Mouse (Mus musculus) intestine, embryonic 16.5 days (tissue): ENCODE results near the gene Inka2. TPM values are rescaled to one million over a fixed set of nuclear protein-coding genes. Genes with fewer than 3 reads are reported as not detected.

Source experiments
- ATAC-seq: fragments of 200-750 bp; cut with Nextera tagmentation; 2 replicates; pipeline ENCODE4 v1.8.0; 2017; ENCODE audit warnings: moderate TSS enrichment, moderate library complexity
- H3K27ac ChIP-seq: fragments of 300-500 bp; sonication (generic); 2 replicates; pipeline ENCODE4 v1.5.1; 2014; ENCODE audit warnings: mild to moderate bottlenecking, low read length
- H3K27me3 ChIP-seq: fragments of 300-500 bp; sonication (generic); replicated peaks from 2 replicates; pipeline ENCODE4 v1.6.1; 2014; ENCODE audit warnings: low read length, control low read depth, mixed read lengths; ENCODE audit not compliant: control insufficient read depth, insufficient read depth
- H3K36me3 ChIP-seq: fragments of 300-500 bp; sonication (generic); 2 replicates; pipeline ENCODE4 v1.6.1; 2014; ENCODE audit warnings: low read length, control low read depth; ENCODE audit not compliant: control insufficient read depth, insufficient read depth
- H3K4me1 ChIP-seq: fragments of 300-500 bp; sonication (generic); 2 replicates; pipeline ENCODE4 v1.6.1; 2014; ENCODE audit warnings: low read length, control low read depth, mixed read lengths; ENCODE audit not compliant: control insufficient read depth, insufficient read depth
- H3K4me2 ChIP-seq: fragments of 300-500 bp; sonication (generic); 2 replicates; pipeline ENCODE4 v1.6.1; 2014; ENCODE audit warnings: low read depth, low read length, control low read depth
- H3K4me3 ChIP-seq: fragments of 300-500 bp; sonication (generic); 2 replicates; pipeline ENCODE4 v1.5.1; 2014; ENCODE audit warnings: mild to moderate bottlenecking, low read length
- H3K9ac ChIP-seq: fragments of 300-500 bp; sonication (generic); 2 replicates; pipeline ENCODE4 v1.6.1; 2014; ENCODE audit warnings: low read depth, low read length
- H3K9me3 ChIP-seq: fragments of 300-500 bp; sonication (generic); 2 replicates; pipeline ENCODE4 v1.6.1; 2016; ENCODE audit warnings: low read length, control low read depth; ENCODE audit not compliant: control insufficient read depth
- WGBS: fragments of 180-500 bp; shearing (Covaris S2); extraction: QIAGEN DNeasy Blood & Tissue Kit; methylation state at CpG from one replicate; pipeline ENCODE4 v1.1.7; 2014; 5-methylcytosine and 5-hydroxymethylcytosine counted together
- polyA plus RNA-seq: library from polyadenylated mRNA; unstranded; fragments of >200 nt; fragmentation: Nextera tagmentation; extraction: Ambion mirVana; gene quantifications from 2 replicates; pipeline ENCODE4 v1.2.1, GENCODE M21; 2015

Gene Inka2
- polyA plus RNA-seq, 1 experiment from 2014 or later, result 1.7 TPM

- no peak overlapping the region for H3K4me2 ChIP-seq
- WGBS, result 51% methylated on average over 4 of the region's 4 CpGs
Observed at GRCm38 (mm10) chr3:105718746-105719145, 14.3 kb downstream of the Inka2 start.

GRCm38 (mm10) chr3:105719979-105720378 lies 15.6 kb downstream of the Inka2 start:
- WGBS, result 70% methylated on average over 4 of the region's 4 CpGs
- no peak overlapping the region for H3K27ac ChIP-seq
- H3K4me1 ChIP-seq, result no peaks in the 10 kb centered on the region
- H3K9me3 ChIP-seq, result no peaks in the 10 kb centered on the region
- no peaks in the 10 kb centered on the region for H3K36me3 ChIP-seq
- H3K4me3 ChIP-seq, result no peak overlapping the region
- no peak for ATAC-seq
- no peak overlapping the region for H3K4me2 ChIP-seq
- no peaks in the 10 kb centered on the region for H3K27me3 ChIP-seq
- no peak overlapping the region for H3K9ac ChIP-seq

More at GRCm38 (mm10) chr3:105718746-105719145, 14.3 kb downstream of the Inka2 start:
- H3K36me3 ChIP-seq, result no peaks in the 10 kb centered on the region
- no peak overlapping the region for H3K4me3 ChIP-seq
- no peak overlapping the region for H3K9ac ChIP-seq
- ATAC-seq, result no peak
- no peaks in the 10 kb centered on the region for H3K9me3 ChIP-seq
- H3K4me1 ChIP-seq, result no peaks in the 10 kb centered on the region; the same call in 1 of the 2 replicates
- no peak overlapping the region for H3K27ac ChIP-seq
- no peaks in the 10 kb centered on the region for H3K27me3 ChIP-seq

DNA sequence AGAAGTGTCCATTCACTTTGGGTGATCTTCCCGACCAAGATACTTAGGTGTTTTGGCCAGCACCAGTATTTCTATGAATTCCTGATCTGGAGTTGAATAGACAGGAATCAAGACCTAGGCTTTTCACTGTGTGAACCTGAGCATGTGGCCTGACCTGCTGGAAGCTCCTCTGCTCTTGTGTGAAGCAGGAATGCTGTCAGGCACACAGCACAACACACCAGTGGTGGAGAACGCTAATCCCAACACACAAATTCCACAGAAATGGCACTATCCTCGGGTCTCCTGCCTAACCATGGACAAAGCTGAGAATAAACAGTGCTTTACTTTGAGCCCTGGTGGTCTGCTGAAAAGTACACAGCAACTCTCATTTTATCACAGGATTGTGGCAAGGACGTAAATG lies 16.1 kb downstream of the Inka2 start:
- no peaks in the 10 kb centered on the region for H3K4me1 ChIP-seq
- H3K27me3 ChIP-seq, result no peaks in the 10 kb centered on the region
- H3K4me2 ChIP-seq, result no peak overlapping the region
- no peaks in the 10 kb centered on the region for H3K9me3 ChIP-seq
- H3K27ac ChIP-seq, result no peak overlapping the region
- H3K36me3 ChIP-seq, result no peaks in the 10 kb centered on the region
- no peak for ATAC-seq
- H3K4me3 ChIP-seq, result no peak overlapping the region
- H3K9ac ChIP-seq, result no peak overlapping the region
- 71% methylated on average over 4 of the region's 4 CpGs for WGBS

DNA sequence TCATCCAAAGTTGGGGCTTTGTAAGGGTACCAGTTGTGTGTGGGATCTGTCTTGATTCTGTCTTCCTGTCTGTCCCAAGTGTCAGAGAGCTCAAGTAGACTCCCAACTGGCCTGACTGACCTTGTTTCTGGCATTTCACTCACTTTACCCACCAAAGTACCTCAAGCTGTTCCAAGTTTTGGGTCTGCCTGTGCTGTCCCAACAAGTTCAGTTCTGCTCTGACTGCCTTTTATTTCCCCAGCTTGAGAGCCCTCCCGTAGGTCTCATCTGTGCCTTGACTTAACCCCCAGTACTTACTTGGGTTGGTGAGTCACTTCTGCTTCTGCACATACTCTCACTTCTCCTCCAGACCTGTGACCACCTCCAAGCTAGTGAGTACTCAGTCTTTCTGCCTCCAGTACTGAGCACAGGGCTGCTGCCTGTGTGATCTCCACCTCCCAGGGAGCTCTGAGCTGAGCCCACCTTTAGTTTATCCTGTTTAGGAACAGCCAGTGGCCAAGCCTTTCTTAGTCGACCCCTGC lies 17.3 kb downstream of the Inka2 start:
- Histone ChIP-seq H3K9ac (no peak overlapping the region), H3K27ac (no peak overlapping the region)
- ATAC-seq, result no peak

DNA sequence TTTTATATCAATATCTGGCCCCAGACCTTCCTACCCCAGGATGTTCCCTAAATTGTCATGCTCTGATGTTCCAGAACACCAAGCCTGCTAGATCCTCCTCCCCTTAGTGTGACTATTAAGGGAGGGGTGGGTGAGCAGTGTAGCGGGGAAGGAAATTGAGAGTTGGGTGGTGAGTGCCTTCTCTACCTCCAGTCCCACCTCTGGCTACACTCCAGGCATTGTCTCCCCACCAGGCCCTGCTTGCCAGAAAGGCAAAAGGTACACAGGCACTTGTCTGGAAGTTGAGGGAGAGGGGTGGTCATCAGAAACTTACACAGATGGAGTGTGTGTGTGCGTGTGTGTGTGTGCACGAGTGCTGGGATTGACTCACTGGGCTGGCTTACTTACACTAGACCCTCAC lies 18.1 kb downstream of the Inka2 start:
- Histone ChIP-seq H3K9me3 (no peaks in the 10 kb centered on the region), H3K4me2 (no peak overlapping the region), H3K27me3 (no peaks in the 10 kb centered on the region), H3K9ac (no peak overlapping the region), H3K36me3 (no peaks in the 10 kb centered on the region), H3K4me3 (no peak overlapping the region), H3K4me1 (no peaks in the 10 kb centered on the region), H3K27ac (no peak overlapping the region)
- ATAC-seq, result no peak
- 84% methylated on average over 3 of the region's 3 CpGs for WGBS

More for the DNA sequence above, 17.3 kb downstream of the Inka2 start:
- no peaks in the 10 kb centered on the region for H3K36me3 ChIP-seq
- H3K4me2 ChIP-seq, result no peak overlapping the region
- no peak overlapping the region for H3K4me3 ChIP-seq
- 65% methylated on average over 2 of the region's 2 CpGs for WGBS
- no peaks in the 10 kb centered on the region for H3K27me3 ChIP-seq
- no peaks in the 10 kb centered on the region for H3K9me3 ChIP-seq
- no peaks in the 10 kb centered on the region for H3K4me1 ChIP-seq

- no peaks in the 10 kb centered on the region for H3K36me3 ChIP-seq
- H3K27me3 ChIP-seq, result no peaks in the 10 kb centered on the region
Observed at GRCm38 (mm10) chr3:105726037-105726436, 21.6 kb downstream of the Inka2 start.

GRCm38 (mm10) chr3:105732360-105732759 lies 28.0 kb downstream of the Inka2 start:
- Histone ChIP-seq H3K4me1 (no peaks in the 10 kb centered on the region), H3K4me2 (no peak overlapping the region), H3K9ac (no peak overlapping the region), H3K9me3 (no peaks in the 10 kb centered on the region), H3K27ac (no peak overlapping the region), H3K4me3 (no peak overlapping the region), H3K36me3 (0 out of 2 replicates have a peak, but pooled peaks cover 2% of the 10 kb centered on the region), H3K27me3 (no peaks in the 10 kb centered on the region)
- ATAC-seq, result no peak
- 91% methylated on average over 4 of the region's 4 CpGs for WGBS

More at GRCm38 (mm10) chr3:105726037-105726436, 21.6 kb downstream of the Inka2 start:
- Histone ChIP-seq H3K27ac (no peak overlapping the region), H3K4me3 (no peak overlapping the region), H3K4me1 (no peaks in the 10 kb centered on the region), H3K9me3 (no peaks in the 10 kb centered on the region), H3K4me2 (no peak overlapping the region), H3K9ac (no peak overlapping the region)
- no peak; the same call in 1 of the 2 replicates for ATAC-seq
- 2% methylated on average over 1 of the region's 1 CpGs for WGBS

GRCm38 (mm10) chr3:105733538-105733937 lies 29.1 kb downstream of the Inka2 start:
- H3K27ac ChIP-seq, result no peak overlapping the region
- no peak overlapping the region for H3K9ac ChIP-seq
- no peaks in the 10 kb centered on the region for H3K27me3 ChIP-seq
- 0 out of 2 replicates have a peak, but pooled peaks cover 2% of the 10 kb centered on the region for H3K36me3 ChIP-seq
- H3K4me2 ChIP-seq, result no peak overlapping the region
- 91% methylated on average over 4 of the region's 4 CpGs for WGBS
- H3K4me1 ChIP-seq, result no peaks in the 10 kb centered on the region
- no peak for ATAC-seq
- H3K9me3 ChIP-seq, result no peaks in the 10 kb centered on the region
- no peak overlapping the region for H3K4me3 ChIP-seq

- H3K36me3 ChIP-seq, result 0 out of 2 replicates have a peak, but pooled peaks cover 2% of the 10 kb centered on the region
- H3K27me3 ChIP-seq, result no peaks in the 10 kb centered on the region
- H3K4me2 ChIP-seq, result no peak overlapping the region
- no peaks in the 10 kb centered on the region for H3K9me3 ChIP-seq
- no peak for ATAC-seq
- no peak overlapping the region for H3K4me3 ChIP-seq
- no peak overlapping the region for H3K9ac ChIP-seq
- no peaks in the 10 kb centered on the region for H3K4me1 ChIP-seq
- H3K27ac ChIP-seq, result no peak overlapping the region
Observed at GRCm38 (mm10) chr3:105735285-105735684, 30.9 kb downstream of the Inka2 start.

DNA sequence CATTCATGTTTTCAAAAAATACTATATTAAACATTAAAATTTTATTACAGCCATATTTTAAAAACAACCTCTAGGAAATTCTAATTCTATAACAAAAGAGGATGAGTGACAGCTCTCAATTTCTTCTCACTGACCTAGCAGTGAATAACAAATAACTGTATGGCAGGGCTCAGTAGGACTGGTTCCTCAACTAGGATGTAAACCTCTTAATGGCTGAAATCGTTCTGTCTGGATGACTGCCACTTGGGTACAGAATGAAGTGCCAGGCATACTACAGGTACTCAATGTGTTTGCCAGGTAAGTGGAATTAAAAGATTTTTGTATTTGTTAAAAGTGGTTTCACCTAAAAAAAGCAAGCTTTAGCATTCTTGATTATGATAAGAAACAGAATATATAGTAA lies 31.7 kb downstream of the Inka2 start:
- 93% methylated on average over 1 of the region's 1 CpGs for WGBS
- H3K9ac ChIP-seq, result no peak overlapping the region
- H3K4me1 ChIP-seq, result no peaks in the 10 kb centered on the region
- H3K4me3 ChIP-seq, result no peak overlapping the region
- H3K27ac ChIP-seq, result no peak overlapping the region
- 0 out of 2 replicates have a peak, but pooled peaks cover 2% of the 10 kb centered on the region for H3K36me3 ChIP-seq
- H3K27me3 ChIP-seq, result no peaks in the 10 kb centered on the region
- no peak overlapping the region for H3K4me2 ChIP-seq
- ATAC-seq, result no peak
- no peaks in the 10 kb centered on the region for H3K9me3 ChIP-seq
